Mouse (Mus musculus) neural tube, embryonic 13.5 days (tissue): ENCODE measurements around the gene Uggt1. TPM values are rescaled to one million over a fixed set of nuclear protein-coding genes. Genes with fewer than 3 reads are reported as not detected.

Experiments
- ATAC-seq: fragments of 200-750 bp; cut with Nextera tagmentation; 2 replicates; pipeline ENCODE4 v1.8.0; 2017; ENCODE audit warnings: low read depth, mild to moderate bottlenecking, moderate TSS enrichment, moderate library complexity
- H3K27ac ChIP-seq: fragments of 300-500 bp; sonication (generic); replicated peaks from 2 replicates; pipeline ENCODE4 v1.5.1; 2015; ENCODE audit warnings: moderate library complexity, mild to moderate bottlenecking, inconsistent platforms
- H3K27me3 ChIP-seq: fragments of 300-500 bp; sonication (generic); 2 replicates; pipeline ENCODE4 v1.6.1; 2015; ENCODE audit warnings: mild to moderate bottlenecking, inconsistent platforms
- H3K36me3 ChIP-seq: fragments of 300-500 bp; sonication (generic); 2 replicates; pipeline ENCODE4 v1.6.1; 2015; ENCODE audit warnings: mild to moderate bottlenecking, inconsistent platforms
- H3K4me1 ChIP-seq: fragments of 300-500 bp; sonication (generic); replicated peaks from 2 replicates; pipeline ENCODE4 v1.6.1; 2015; ENCODE audit warnings: inconsistent platforms
- H3K4me2 ChIP-seq: fragments of 300-500 bp; sonication (generic); 2 replicates; pipeline ENCODE4 v1.6.1; 2015; ENCODE audit warnings: inconsistent platforms, mild to moderate bottlenecking, moderate library complexity
- H3K4me3 ChIP-seq: fragments of 300-500 bp; sonication (generic); 2 replicates; pipeline ENCODE4 v1.5.1; 2015; ENCODE audit warnings: mild to moderate bottlenecking, inconsistent platforms
- H3K9ac ChIP-seq: fragments of 300-500 bp; sonication (generic); 2 replicates; pipeline ENCODE4 v1.6.1; 2015; ENCODE audit warnings: moderate library complexity, mild to moderate bottlenecking, inconsistent platforms
- H3K9me3 ChIP-seq: fragments of 300-500 bp; sonication (generic); 2 replicates; pipeline ENCODE4 v1.6.1; 2016; ENCODE audit warnings: inconsistent platforms
- WGBS: fragments of 180-500 bp; shearing (Covaris S2); methylation state at CpG from one replicate; pipeline ENCODE4 v1.1.7; 2015; 5-methylcytosine and 5-hydroxymethylcytosine counted together
- polyA plus RNA-seq: library from polyadenylated mRNA; unstranded; fragments of >200 nt; fragmentation: Nextera tagmentation; extraction: Ambion mirVana; gene quantifications from 2 replicates; pipeline ENCODE4 v1.2.1, GENCODE M21; 2015

Uggt1 gene
- polyA plus RNA-seq, 1 experiment from 2014 or later, result 47.1 TPM

GRCm38 (mm10) chr1:36149411-36149810, 95.1 kb downstream of the Uggt1 start:
- Histone ChIP-seq H3K4me3 (no peak overlapping the region), H3K9me3 (no peaks in the 10 kb centered on the region), H3K27me3 (no peaks in the 10 kb centered on the region), H3K36me3 (peaks cover 93% of the 10 kb centered on the region), H3K4me2 (no peak overlapping the region), H3K4me1 (no peaks in the 10 kb centered on the region), H3K9ac (no peak overlapping the region), H3K27ac (no peak overlapping the region)
- ATAC-seq, result no peak
- WGBS, result 78% methylated on average over 1 of the region's 1 CpGs

GRCm38 (mm10) chr1:36148809-36149208, 95.7 kb downstream of the Uggt1 start:
- Histone ChIP-seq H3K4me3 (no peak overlapping the region), H3K4me2 (no peak overlapping the region), H3K9ac (no peak overlapping the region), H3K27me3 (no peaks in the 10 kb centered on the region), H3K9me3 (no peaks in the 10 kb centered on the region), H3K4me1 (no peaks in the 10 kb centered on the region), H3K27ac (no peak overlapping the region), H3K36me3 (peaks cover 93% of the 10 kb centered on the region)
- 81% methylated on average over 2 of the region's 2 CpGs for WGBS
- ATAC-seq, result no peak

DNA sequence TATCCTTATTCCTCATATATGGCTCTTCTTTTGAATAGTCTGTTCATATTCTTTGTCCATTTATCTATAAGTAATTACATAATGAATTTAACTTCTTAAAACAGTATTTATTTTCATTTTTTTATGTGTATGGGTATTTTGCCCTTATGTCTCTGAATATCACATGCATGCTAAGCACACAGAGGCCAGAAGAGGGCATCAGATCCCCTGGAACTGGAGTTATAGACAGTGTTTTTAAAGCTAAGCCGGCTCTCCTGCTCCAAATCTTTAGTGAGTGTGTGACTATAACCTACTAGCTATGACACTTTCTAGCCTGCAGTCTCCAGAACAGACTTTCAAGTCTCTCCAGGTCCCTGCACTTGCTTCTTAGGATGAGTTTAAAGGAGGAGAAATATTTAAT, 99.5 kb downstream of the Uggt1 start:
- Histone ChIP-seq H3K4me1 (no peaks in the 10 kb centered on the region), H3K4me2 (no peak overlapping the region), H3K36me3 (peaks cover 87% of the 10 kb centered on the region), H3K27me3 (no peaks in the 10 kb centered on the region), H3K9me3 (no peaks in the 10 kb centered on the region), H3K9ac (no peak overlapping the region), H3K4me3 (no peak overlapping the region), H3K27ac (no peak overlapping the region)
- WGBS, result 42% methylated on average over 1 of the region's 1 CpGs
- ATAC-seq, result no peak

DNA sequence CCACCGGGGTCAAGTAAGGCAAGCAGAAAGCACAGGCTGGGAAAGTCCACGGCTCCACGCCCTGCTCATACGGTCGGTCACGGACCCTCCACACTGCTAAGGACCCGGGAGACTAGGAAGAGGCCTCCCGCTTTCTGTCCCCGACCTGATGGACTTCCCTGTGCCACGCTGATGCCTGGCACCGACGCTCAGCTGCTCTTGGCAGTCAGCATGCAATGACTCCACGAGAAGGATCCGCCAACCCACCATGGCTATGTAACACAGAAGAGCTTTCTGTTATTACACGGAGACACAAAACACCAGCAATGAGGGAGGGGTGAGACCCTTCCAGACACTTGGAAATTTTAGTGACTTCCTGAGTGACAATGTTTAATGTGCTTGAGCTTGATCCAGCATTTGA, 104.2 kb downstream of the Uggt1 start:
- Histone ChIP-seq H3K4me3 (no peak overlapping the region), H3K27me3 (no peaks in the 10 kb centered on the region), H3K36me3 (peaks cover 43% of the 10 kb centered on the region), H3K4me2 (no peak overlapping the region), H3K4me1 (no peaks in the 10 kb centered on the region), H3K9ac (no peak overlapping the region), H3K27ac (no peak overlapping the region), H3K9me3 (no peaks in the 10 kb centered on the region)
- WGBS, result 95% methylated on average over 15 of the region's 15 CpGs
- no peak for ATAC-seq

DNA sequence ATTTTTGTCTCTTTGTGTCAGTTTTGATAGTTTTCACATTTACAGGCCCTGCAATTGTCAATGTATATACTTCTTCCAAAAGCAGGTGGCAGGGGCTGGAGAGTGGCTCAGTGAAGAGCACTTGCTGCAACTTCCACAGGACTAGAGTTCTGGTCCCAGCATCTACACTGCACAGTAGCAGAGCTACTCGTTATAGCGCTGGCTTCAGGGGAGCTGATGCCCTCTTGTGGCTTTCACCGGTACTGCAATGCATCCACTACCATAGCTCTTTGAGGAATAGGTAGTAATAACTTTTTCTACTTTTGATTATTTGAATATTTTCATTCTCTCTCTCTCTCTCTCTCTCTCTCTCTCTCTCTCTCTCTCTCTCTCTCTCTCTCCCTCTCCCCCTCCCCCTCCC, 109.9 kb downstream of the Uggt1 start:
- Histone ChIP-seq H3K4me3 (no peak overlapping the region), H3K4me1 (no peaks in the 10 kb centered on the region; the same call in 1 of the 2 replicates), H3K9me3 (no peaks in the 10 kb centered on the region), H3K9ac (no peak overlapping the region), H3K4me2 (no peak overlapping the region), H3K36me3 (no peaks in the 10 kb centered on the region), H3K27ac (no peak overlapping the region), H3K27me3 (no peaks in the 10 kb centered on the region)
- 0% methylated on average over 3 of the region's 3 CpGs for WGBS
- peak; percentile 42; the same call in 1 of the 2 replicates for ATAC-seq

GRCm38 (mm10) chr1:36133647-36134046, 110.9 kb downstream of the Uggt1 start:
- no peak overlapping the region for H3K27ac ChIP-seq
- no peaks in the 10 kb centered on the region; the same call in 1 of the 2 replicates for H3K4me1 ChIP-seq
- H3K4me2 ChIP-seq, result no peak overlapping the region
- no peaks in the 10 kb centered on the region for H3K9me3 ChIP-seq
- no peak for ATAC-seq
- no peak overlapping the region for H3K9ac ChIP-seq
- H3K27me3 ChIP-seq, result no peaks in the 10 kb centered on the region
- H3K4me3 ChIP-seq, result no peak overlapping the region
- no peaks in the 10 kb centered on the region for H3K36me3 ChIP-seq
- 87% methylated on average over 3 of the region's 3 CpGs for WGBS

DNA sequence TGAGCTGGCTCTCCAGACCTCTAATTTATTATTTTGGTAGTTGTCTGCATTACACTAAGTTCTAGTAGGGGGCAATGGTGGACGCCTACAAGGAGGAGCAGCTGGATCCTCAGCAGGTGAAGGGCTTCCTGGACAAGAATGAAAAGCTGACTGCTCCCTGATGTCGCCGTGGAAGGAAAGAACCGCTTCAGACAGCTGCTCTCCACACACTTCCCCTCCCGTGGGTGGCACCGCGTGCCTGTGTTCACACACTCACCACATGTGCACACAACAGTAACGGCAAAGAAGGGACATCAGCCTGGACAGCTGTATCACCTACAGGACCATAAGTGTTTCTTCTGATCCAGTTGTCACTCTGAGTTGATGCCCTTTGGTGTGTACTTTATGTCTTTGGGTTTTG, 111.5 kb downstream of the Uggt1 start:
- Histone ChIP-seq H3K4me1 (no peaks in the 10 kb centered on the region; the same call in 1 of the 2 replicates), H3K9me3 (no peaks in the 10 kb centered on the region), H3K36me3 (no peaks in the 10 kb centered on the region), H3K9ac (no peak overlapping the region), H3K4me3 (no peak overlapping the region), H3K27ac (no peak overlapping the region), H3K27me3 (no peaks in the 10 kb centered on the region), H3K4me2 (no peak overlapping the region)
- 77% methylated on average over 8 of the region's 8 CpGs for WGBS
- no peak for ATAC-seq

- Histone ChIP-seq H3K9ac (no peak overlapping the region), H3K4me3 (no peak overlapping the region), H3K4me2 (no peak overlapping the region), H3K36me3 (no peaks in the 10 kb centered on the region), H3K27me3 (no peaks in the 10 kb centered on the region), H3K9me3 (no peaks in the 10 kb centered on the region), H3K4me1 (no peaks in the 10 kb centered on the region; the same call in 1 of the 2 replicates), H3K27ac (no peak overlapping the region)
- WGBS, result 61% methylated on average over 4 of the region's 4 CpGs
- ATAC-seq, result no peak
These were observed 112.3 kb downstream of the Uggt1 start for GRCm38 (mm10) chr1:36132211-36132610.

DNA sequence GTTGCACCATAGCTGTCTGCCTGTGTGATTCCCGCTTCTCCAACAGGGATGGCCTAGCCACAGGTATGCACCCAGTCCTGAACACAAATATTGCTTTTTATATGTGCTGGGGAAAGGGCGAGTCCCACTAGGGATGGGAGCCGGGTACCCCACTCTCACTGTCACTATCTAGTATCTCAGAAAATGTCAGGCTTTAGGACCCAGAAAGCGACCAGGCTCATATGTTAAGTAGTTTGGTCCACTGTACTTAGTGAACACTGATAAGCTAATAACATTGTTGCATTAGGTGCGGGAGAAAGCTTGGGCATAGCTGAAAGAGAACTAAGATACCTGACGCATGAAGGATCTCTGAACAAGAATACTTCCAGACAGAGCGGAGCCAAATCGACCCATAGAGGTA, 112.8 kb downstream of the Uggt1 start:
- ATAC-seq, result no peak
- 81% methylated on average over 8 of the region's 8 CpGs for WGBS
- no peaks in the 10 kb centered on the region for H3K9me3 ChIP-seq

DNA sequence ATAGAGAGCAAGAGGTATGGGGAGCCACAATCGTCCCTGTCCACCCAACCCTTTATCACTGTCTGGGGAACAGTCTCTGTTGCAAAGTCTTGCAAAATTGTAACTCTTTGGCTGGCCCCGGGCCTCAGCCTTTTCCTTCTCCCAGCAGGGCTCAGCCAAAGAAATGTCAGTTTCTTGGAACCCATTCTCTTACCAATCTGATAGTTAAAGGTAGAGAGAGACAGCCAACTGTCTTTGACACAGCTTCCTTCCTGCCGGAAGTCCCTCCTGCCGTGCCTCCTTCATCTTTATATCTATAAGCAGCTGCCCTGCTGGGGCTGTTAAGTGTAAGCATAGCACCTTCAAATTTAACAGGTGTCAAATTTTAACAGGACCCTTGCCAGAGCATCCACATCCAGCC, 113.4 kb downstream of the Uggt1 start:
- no peaks in the 10 kb centered on the region for H3K27me3 ChIP-seq
- H3K4me1 ChIP-seq, result no peaks in the 10 kb centered on the region; the same call in 1 of the 2 replicates
- H3K4me3 ChIP-seq, result no peak overlapping the region
- 42% methylated on average over 4 of the region's 4 CpGs for WGBS
- no peaks in the 10 kb centered on the region for H3K36me3 ChIP-seq
- H3K9me3 ChIP-seq, result no peaks in the 10 kb centered on the region
- H3K9ac ChIP-seq, result no peak overlapping the region
- no peak overlapping the region for H3K4me2 ChIP-seq
- no peak for ATAC-seq
- no peak overlapping the region for H3K27ac ChIP-seq

More for the DNA sequence above, 112.8 kb downstream of the Uggt1 start:
- Histone ChIP-seq H3K4me2 (no peak overlapping the region), H3K9ac (no peak overlapping the region), H3K36me3 (no peaks in the 10 kb centered on the region), H3K27ac (no peak overlapping the region), H3K4me1 (no peaks in the 10 kb centered on the region; the same call in 1 of the 2 replicates), H3K4me3 (no peak overlapping the region), H3K27me3 (no peaks in the 10 kb centered on the region)

DNA sequence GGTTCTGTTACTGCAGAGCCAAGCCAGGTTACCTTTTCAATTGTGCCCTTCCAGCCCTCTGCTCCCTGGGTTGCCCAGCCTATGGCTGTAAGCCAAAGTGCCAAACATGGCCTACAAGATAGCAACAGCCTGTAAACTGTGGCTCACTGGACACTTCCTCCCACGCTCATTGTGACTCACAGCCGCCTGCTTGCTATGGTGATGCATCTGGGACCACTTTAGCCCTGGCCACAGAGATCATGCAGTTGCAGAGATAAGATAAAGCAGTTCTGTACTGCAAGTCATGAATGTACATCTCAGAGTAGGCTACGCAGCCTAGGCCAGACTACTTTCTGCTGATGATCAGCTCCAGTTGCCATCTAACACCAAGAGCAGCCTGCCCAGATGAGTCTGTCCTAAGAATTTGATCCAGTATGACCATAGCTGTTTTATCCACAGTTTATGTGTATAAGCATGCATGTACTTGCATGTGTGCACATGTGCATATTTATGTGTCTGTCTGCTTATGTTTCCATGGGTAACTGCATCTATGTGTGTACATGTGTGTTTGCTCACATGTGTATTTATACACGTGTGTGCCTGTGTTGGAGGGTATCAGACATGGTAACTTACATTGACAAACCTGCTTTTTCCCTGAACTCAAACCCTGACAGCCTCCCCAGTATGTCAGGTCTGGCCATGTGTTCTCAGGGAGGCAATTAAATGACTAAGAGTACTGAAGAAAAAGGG, 114.0 kb downstream of the Uggt1 start:
- ATAC-seq, result no peak
- Histone ChIP-seq H3K4me3 (no peak overlapping the region), H3K36me3 (no peaks in the 10 kb centered on the region), H3K27ac (no peak overlapping the region), H3K9ac (no peak overlapping the region), H3K9me3 (no peaks in the 10 kb centered on the region), H3K4me1 (no peaks in the 10 kb centered on the region; the same call in 1 of the 2 replicates), H3K27me3 (no peaks in the 10 kb centered on the region), H3K4me2 (no peak overlapping the region)
- WGBS, result 87% methylated on average over 4 of the region's 4 CpGs

DNA sequence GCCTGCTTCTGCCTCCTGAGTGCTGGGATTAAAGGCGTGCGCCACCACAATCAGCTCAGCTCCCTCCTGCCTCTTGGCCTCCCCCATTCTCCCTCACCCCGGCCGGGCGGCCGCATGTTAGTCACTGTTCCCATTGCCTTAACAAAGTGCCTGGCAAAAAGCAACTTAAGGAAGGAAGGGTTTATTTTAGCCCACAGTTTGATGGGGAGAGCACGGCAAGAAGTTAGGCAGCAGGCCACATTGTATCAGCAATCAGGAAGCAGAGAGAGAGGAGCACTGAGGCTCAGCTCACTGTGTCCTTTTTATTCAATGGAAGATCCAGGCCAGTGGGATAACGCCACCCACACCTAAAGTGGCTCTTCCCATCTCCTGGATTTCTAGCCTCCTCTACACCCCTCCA, 114.6 kb downstream of the Uggt1 start:
- Histone ChIP-seq H3K4me2 (no peak overlapping the region), H3K36me3 (no peaks in the 10 kb centered on the region), H3K27me3 (no peaks in the 10 kb centered on the region), H3K9ac (no peak overlapping the region), H3K9me3 (no peaks in the 10 kb centered on the region), H3K27ac (no peak overlapping the region), H3K4me3 (no peak overlapping the region), H3K4me1 (no peaks in the 10 kb centered on the region; the same call in 1 of the 2 replicates)
- no peak for ATAC-seq
- 94% methylated on average over 8 of the region's 8 CpGs for WGBS

GRCm38 (mm10) chr1:36129126-36129525, 115.4 kb downstream of the Uggt1 start:
- Histone ChIP-seq H3K4me3 (no peak overlapping the region), H3K4me1 (no peaks in the 10 kb centered on the region; the same call in 1 of the 2 replicates), H3K27ac (no peak overlapping the region), H3K27me3 (no peaks in the 10 kb centered on the region), H3K36me3 (no peaks in the 10 kb centered on the region), H3K9ac (no peak overlapping the region), H3K9me3 (no peaks in the 10 kb centered on the region), H3K4me2 (no peak overlapping the region)
- ATAC-seq, result no peak
- 70% methylated on average over 4 of the region's 4 CpGs for WGBS
